Mouse (Mus musculus) testis, postnatal 14 days (tissue): Measurements from ENCODE around the gene Hps5.
A peak's percentile ranks its signal among the peaks of the same experiment; 100 is the strongest.

Experiments used
- DNase-seq: peaks from one replicate; pipeline ENCODE4 v3.0.0; 2021; ENCODE audit warnings: low spot score

The Hps5 gene

DNA sequence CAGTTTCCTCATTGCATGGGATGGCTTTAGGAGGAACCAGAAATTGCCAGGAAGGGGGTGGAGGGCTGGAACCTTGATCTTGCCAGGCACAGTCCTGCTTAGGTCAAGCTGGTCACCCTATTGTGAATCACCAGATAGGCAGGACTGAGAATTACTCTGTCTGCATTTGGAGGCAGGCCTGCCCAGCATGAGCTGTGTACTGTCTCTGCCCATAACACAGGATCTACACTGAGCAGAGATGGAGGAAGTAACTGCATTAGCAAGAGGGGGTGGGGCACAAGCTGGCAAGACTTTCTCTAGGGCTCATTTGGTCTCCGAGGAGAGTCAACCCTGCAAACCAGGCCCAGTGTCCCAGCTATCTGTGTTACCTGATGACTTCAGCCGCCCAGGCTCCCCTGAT is 60.9 kb downstream of the Hps5 start:
- no peak for DNase-seq

DNA sequence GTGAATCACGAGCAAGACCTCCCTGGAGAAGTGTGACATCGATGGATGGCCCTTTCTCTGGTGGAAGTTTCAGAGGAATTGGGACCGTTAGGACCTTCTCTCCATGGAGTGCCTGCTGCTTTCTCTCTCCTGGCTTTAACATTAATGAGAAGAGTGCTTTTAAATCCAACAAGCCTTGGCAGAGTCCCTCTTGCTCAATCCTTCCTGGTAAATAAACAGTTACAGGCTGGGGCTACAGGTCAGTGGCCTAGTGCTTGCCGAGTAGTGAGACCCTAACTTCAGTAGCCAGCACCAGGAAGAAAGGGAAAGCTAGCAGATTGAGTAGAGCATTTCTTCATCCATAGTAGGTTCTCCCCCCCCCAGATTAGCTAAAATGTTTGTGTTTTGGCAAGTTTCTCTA is 63.4 kb downstream of the Hps5 start, which contains the start of gene Saa4:
Gene Saa4, minus strand, starts transcription at position 146 of the 400 bp plus-strand sequence.
- DNase-seq = no peak

DNA sequence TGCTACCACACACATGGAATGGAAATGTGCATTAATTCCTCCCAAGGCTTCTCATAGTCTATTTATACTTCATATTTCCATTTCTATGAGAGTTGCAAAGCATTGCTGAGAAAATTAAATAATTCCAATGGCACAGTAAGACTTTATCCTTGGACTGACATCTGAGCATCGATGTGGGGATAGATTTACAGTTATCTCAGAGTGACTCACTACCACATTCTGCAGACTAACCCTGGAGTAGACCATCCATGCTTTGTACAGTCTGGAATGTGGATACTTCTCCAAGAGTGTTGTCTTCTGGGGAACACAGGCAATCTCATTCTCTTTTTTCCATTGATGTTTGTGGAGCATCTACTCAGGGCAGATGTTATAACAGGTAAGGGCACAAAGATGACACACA is 68.3 kb downstream of the Hps5 start:
- DNase-seq = no peak

DNA sequence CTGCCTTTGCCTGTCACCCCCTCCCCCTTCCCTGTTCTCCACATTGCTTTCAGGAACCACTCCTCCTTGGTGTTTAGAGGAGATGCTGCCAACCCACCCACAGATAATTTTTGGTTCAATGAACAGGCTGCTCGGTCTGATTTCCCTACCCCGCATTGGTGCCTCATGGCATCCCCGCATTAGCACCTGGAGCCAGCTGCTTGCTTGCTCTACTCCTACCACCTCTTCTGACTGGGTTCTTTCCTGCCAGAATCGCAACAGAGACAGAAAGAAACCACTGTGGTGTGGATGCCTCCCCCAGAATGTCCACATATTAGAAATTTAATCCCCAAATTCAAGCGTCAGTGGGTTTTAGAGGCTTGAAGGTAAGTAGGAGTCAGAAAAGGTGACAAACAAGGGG is 71.5 kb downstream of the Hps5 start:
- no peak for DNase-seq

DNA sequence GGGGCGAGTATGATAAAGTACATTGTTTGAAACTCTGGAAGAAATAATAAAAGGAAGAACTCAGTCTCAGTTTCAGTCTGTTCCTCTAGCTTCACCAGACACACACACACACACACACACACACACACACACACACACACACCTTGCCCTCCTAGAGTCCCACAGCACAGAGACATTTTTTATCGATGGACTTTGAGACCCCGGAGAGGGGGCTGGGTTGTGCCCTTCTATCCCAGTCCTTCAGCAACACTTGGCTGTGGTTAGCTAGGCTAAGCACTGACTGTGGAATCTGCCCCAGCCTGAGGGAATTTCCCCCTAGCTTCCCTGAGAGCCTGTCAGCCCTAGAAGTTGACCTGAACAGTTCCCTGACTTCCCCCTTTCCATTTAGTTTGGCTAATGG is 72.0 kb downstream of the Hps5 start:
- no peak for DNase-seq

DNA sequence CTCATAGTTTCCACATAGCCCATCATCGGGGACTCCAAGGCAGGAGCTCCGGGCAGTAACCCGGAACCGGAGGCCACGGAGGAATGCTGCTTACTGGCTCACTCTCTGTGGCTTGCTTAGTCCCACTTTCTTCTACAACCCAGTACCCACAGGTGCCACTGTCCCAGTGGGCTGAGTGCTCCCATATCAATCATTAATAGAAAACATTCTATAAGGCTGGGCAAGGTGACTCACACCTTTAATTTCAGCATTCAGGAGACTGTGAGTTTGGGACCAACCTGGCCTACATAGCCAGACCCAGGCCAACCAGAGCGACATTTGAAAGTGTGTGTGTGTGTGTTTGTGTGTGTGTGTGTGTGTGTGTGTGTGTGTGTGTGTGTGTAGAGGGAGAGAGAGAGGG is 72.5 kb downstream of the Hps5 start:
- DNase-seq = no peak

DNA sequence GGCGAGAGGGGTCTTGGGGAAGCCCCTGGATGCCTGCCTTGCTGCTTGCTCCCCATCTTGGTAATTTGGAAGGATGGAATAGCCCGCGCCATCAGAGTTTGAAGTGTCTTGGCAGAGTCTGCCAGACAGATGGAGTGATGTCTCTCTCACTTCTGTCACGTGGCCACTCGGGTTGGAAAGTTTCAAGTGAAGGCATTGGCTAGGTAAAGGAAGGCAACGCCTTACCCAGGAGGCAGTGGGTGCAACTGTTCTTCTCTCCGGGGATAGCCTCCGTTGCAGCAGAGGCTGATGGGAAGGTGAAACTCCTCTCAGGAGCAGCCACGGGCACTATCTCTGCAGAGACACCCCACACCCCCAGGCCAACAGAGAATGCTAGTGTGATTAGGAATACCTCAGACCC is 75.4 kb downstream of the Hps5 start:
- DNase-seq = no peak

DNA sequence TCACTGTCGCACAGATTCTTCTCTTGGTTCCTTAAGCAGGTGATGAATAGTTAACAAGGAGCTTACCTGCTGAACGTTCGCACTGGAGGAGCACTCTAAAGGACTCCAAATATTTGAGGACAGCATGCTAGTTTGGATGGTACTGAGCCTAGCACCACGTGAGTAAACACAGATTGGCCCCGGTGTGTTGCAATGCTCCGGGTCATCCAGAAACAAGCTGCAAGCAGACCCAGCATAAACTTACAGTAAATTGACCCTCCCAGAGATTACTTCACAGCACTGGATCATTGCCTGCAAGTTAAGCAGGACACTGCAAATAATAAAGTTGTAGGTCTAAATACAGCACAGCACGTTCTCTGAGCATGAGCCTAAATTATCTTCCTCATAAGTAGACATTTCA is 76.3 kb downstream of the Hps5 start:
- peak; percentile 21 for DNase-seq

DNA sequence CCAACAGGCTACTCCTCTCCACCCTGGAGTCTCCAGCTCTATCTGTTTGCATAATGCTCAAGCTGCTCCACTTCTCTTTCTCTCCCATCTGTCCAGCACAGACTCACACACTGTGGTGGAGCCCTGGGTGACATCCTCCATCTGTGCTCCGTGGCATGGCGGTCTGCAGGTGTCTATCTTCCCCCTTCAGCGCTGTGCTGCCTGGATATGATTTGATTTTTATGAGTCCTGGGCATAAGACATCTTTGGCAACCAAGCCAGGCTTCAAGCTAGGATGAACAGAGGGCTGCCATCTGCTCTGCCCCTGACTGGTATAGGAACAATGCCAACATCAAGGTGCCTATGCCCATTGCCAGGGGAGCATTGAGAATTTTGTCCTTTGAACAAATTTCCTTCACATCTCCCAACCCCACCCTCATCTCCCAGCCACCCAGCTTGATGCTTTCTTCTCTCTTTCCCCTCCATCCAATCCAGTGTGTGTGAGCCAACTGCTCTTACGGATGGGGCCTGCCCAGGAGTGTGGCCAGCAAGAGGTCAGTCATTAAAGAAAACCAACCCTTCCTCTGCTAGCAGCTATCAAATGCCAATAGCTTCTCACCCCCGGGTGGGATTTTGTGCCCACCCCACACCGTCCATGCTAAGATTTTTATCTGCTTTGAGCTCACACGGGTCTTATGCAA is 77.1 kb downstream of the Hps5 start:
- DNase-seq = no peak

DNA sequence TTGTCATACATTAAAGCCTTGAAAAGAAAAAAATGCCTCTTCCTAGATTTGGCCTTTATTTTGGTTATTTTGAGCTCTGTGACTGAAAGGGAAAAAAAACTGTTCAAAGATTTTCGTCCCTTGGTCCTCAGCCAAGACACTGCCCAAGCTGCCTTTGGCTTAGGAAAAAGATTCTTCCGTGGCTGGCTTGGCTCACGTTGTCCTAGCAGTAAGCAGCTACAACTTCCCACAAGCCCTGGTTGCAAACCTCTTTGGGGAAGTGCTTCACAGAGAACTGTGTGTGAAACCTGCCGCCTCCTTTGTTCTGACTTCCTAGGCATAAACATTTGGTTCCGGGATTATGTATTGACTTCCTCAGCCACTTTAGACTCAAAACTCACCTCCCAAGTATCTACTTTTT is 79.0 kb downstream of the Hps5 start:
- no peak for DNase-seq

DNA sequence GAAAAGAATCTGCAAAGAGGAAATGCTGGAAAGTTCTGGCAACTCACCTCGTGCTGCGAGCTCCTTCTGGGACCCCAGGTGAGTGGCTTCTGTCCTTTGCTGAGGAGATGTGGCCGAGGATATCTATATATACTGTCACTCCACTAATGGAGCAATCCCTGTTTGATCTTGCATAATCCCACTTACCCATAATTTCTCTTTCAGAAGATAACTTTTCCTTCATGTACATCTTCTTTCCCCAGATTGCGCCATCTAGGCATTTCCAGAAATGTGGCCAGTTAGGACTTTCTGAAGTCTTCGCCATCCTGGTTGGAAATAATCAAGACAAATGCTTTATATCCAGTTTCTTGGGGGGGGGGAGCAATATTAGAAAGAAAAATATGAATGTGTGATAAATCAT is 80.3 kb downstream of the Hps5 start, which contains the start of gene Saa3:
Gene Saa3, minus strand, starts transcription at position 101 of the 400 bp plus-strand sequence.
- DNase-seq = no peak

DNA sequence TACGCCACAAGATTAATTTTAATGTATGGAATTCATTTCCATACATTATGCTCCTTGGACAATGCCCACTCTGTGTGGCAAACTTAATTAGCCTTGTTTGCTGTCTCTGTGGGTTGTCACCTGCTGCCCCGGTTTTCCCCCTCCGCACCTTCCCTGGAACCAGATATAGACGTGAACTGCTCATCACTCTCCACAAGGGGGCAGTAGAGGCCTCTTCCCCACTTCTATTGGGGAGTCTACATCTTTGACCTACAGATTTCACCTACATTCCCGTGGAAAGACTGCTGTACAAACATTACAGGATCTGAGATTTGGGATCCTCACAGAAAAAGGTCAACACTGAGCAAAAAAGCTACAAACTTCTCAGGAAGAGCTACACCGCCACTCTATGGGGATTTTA is 81.3 kb downstream of the Hps5 start:
- DNase-seq = peak; percentile 39

DNA sequence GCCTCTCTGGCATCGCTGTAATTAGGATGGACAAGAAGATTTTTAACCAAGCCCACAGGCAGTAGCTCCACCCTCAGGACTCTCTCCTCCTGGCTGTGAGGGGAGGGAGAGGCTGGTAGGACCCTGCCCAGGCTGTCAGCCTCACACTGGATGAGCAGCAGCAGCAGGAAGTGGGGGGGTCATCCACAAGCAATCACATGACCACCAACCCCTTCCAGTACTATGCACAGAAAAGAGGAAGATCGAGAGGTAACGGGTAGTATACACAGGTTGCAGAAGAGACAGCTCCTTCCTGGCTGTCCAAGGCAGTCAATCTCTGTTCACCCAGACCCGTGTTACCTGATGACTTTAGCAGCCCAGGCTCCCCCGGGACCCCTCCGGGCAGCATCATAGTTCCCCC is 83.6 kb downstream of the Hps5 start:
- no peak for DNase-seq
